Mouse (Mus musculus) olfactory bulb, adult 2 months (tissue): ENCODE results near the gene Gucd1.

Experiments used
- CTCF ChIP-seq: fragments of 200-500 bp; IDR thresholded peaks from 2 replicates; pipeline ENCODE4 v1.5.1; 2012; ENCODE audit warnings: low read depth, mild to moderate bottlenecking, low read length, moderate library complexity; ENCODE audit not compliant: insufficient read depth
- POLR2A ChIP-seq: fragments of 200-500 bp; IDR thresholded peaks from 2 replicates; pipeline ENCODE4 v1.6.1; 2012; ENCODE audit warnings: mild to moderate bottlenecking, low read depth, low read length, moderate library complexity; ENCODE audit not compliant: insufficient read depth

GRCm38 (mm10) chr10:75565906-75566305, 48.1 kb upstream of the Gucd1 start:
- TF ChIP-seq POLR2A (no peak), CTCF (no peak)
